Mouse (Mus musculus) mouse embryonic stem cell (cell line): ENCODE measurements around the gene Sorbs2.

Source experiments
- in situ Hi-C, 2 experiments: fragments of 300-500 bp; cut with MboI; formaldehyde crosslinking; loops; 1 replicate in 1 of 2; 3 replicates in 1 of 2; pipeline ENCODE4 v1.14.3; 2019 to 2020; ENCODE audit warnings: low sequenced_read_pairs in 2 of 2, low pct_unique_long_range_greater_than_20kb in 1 of 2, mixed read lengths in 1 of 2; ENCODE audit not compliant: unreplicated experiment in 1 of 2

Sorbs2 gene

GRCm38 (mm10) chr8:45610426-45611215 is 103.0 kb downstream of the Sorbs2 start:
- in situ Hi-C loops: no loop called here

GRCm38 (mm10) chr8:45611320-45611719 is 103.7 kb downstream of the Sorbs2 start:
- in situ Hi-C loops: no loop called here

- in situ Hi-C loops: no loop called here
Observed at GRCm38 (mm10) chr8:45614610-45615009, 107.0 kb downstream of the Sorbs2 start.

- in situ Hi-C loops: no loop called here
Observed at GRCm38 (mm10) chr8:45615050-45615449, 107.5 kb downstream of the Sorbs2 start.

GRCm38 (mm10) chr8:45615551-45615950 is 108.0 kb downstream of the Sorbs2 start:
- in situ Hi-C loops: no loop called here

- in situ Hi-C loops: no loop called here
Observed at GRCm38 (mm10) chr8:45621576-45622178, 114.1 kb downstream of the Sorbs2 start.

- in situ Hi-C loops: no loop called here
Observed at GRCm38 (mm10) chr8:45626406-45626805, 118.8 kb downstream of the Sorbs2 start.

- in situ Hi-C loops: no loop called here
Observed at GRCm38 (mm10) chr8:45627246-45628241, 120.0 kb downstream of the Sorbs2 start.

- in situ Hi-C loops: no loop called here
Observed at GRCm38 (mm10) chr8:45628421-45629065, 121.0 kb downstream of the Sorbs2 start.

- in situ Hi-C loops: no loop called here
Observed at GRCm38 (mm10) chr8:45629066-45629430, 121.5 kb downstream of the Sorbs2 start.

- in situ Hi-C loops: no loop called here
Observed at GRCm38 (mm10) chr8:45631023-45631422, 123.4 kb downstream of the Sorbs2 start.

- in situ Hi-C loops: no loop called here
Observed at GRCm38 (mm10) chr8:45635155-45635554, 127.6 kb downstream of the Sorbs2 start.

- in situ Hi-C loops: no loop called here
Observed at GRCm38 (mm10) chr8:45637745-45638144, 130.2 kb downstream of the Sorbs2 start.

GRCm38 (mm10) chr8:45639444-45639843 is 131.9 kb downstream of the Sorbs2 start:
- in situ Hi-C loops: no loop called here

- in situ Hi-C loops: no loop called here
Observed at GRCm38 (mm10) chr8:45644651-45645050, 137.1 kb downstream of the Sorbs2 start.

- in situ Hi-C loops: no loop called here
Observed at GRCm38 (mm10) chr8:45649063-45649462, 141.5 kb downstream of the Sorbs2 start.

- in situ Hi-C loops: no loop called here
Observed at GRCm38 (mm10) chr8:45649966-45650365, 142.4 kb downstream of the Sorbs2 start.

GRCm38 (mm10) chr8:45658021-45658420 is 150.4 kb downstream of the Sorbs2 start:
- in situ Hi-C loops: no loop called here
